Mouse (Mus musculus) heart, adult 18-20 months (tissue): ENCODE data around the gene Rtn2. TPM values are rescaled to one million over a fixed set of nuclear protein-coding genes. Genes with fewer than 3 reads are reported as not detected.
"Not testable (repeated sequence)": the region's sequence is repeated elsewhere in the genome, so short reads cannot be mapped to it uniquely, and the experiment has no call there.

Experiments
- DNase-seq, 2 experiments: peaks; one replicate each; pipeline ENCODE4 v3.0.0; 2021 to 2022; ENCODE audit warnings: mixed read lengths in 1 of 2
- total RNA-seq, 2 experiments: library from RNA; stranded (reverse); gene quantifications; 2 replicates each; pipeline ENCODE4 v1.2.3; 2021

Gene Rtn2
- total RNA-seq, 2 experiments from 2014 or later, result 124 to 132 TPM

- DNase-seq, result peak in 1 of 2 experiments; percentile 68
These were observed 13.3 kb upstream of the Rtn2 start for GRCm38 (mm10) chr7:19268993-19269681.

- peak; percentile 55 to 85 for DNase-seq
These were observed 12.5 kb upstream of the Rtn2 start for GRCm38 (mm10) chr7:19269721-19270441.

- DNase-seq, result peak in 1 of 2 experiments; percentile 52
These were observed 11.8 kb upstream of the Rtn2 start for GRCm38 (mm10) chr7:19270509-19271237.

GRCm38 (mm10) chr7:19271238-19272172, 10.9 kb upstream of the Rtn2 start, which contains the start of gene Vasp:
Gene Vasp, minus strand, starts transcription at chr7:19271817.
- peak; percentile 93 to 96 for DNase-seq

- peak; percentile 71 to 75 for DNase-seq
These were observed 10.2 kb upstream of the Rtn2 start for GRCm38 (mm10) chr7:19272173-19272764.

GRCm38 (mm10) chr7:19276253-19276652, 6.2 kb upstream of the Rtn2 start:
- no peak for DNase-seq

GRCm38 (mm10) chr7:19279052-19279451, 3.4 kb upstream of the Rtn2 start:
- no peak for DNase-seq

- DNase-seq, result no peak
These were observed 2.8 kb upstream of the Rtn2 start, which contains the start of gene Ppm1n for GRCm38 (mm10) chr7:19279581-19280114. Gene Ppm1n, minus strand, starts transcription at chr7:19280064.

GRCm38 (mm10) chr7:19281680-19282304, 632 bp upstream of the Rtn2 start:
- DNase-seq, result not testable (repeated sequence)

- DNase-seq, result peak in 1 of 2 experiments; percentile 77
These were observed 474 bp downstream of the Rtn2 start for GRCm38 (mm10) chr7:19282791-19283405.

- no peak for DNase-seq
These were observed 981 bp downstream of the Rtn2 start for GRCm38 (mm10) chr7:19283406-19283804.

- peak in 1 of 2 experiments; percentile 79 for DNase-seq
These were observed 2.3 kb downstream of the Rtn2 start for GRCm38 (mm10) chr7:19284763-19285162.

- peak; percentile 73 to 83 for DNase-seq
These were observed 8.7 kb downstream of the Rtn2 start for GRCm38 (mm10) chr7:19290969-19291596.

- DNase-seq, result peak; percentile 96 to 100
These were observed 13.2 kb downstream of the Rtn2 start for GRCm38 (mm10) chr7:19295503-19296185.

- DNase-seq, result no peak
These were observed 14.6 kb downstream of the Rtn2 start for GRCm38 (mm10) chr7:19297034-19297433.

GRCm38 (mm10) chr7:19297794-19298193, 15.4 kb downstream of the Rtn2 start:
- no peak for DNase-seq

- peak in 1 of 2 experiments; percentile 68 for DNase-seq
These were observed 16.8 kb downstream of the Rtn2 start for GRCm38 (mm10) chr7:19299194-19299593.
